Mouse (Mus musculus) heart, adult 2 months (tissue): ENCODE data around the gene Dpep1. TPM values are rescaled to one million over a fixed set of nuclear protein-coding genes. Genes with fewer than 3 reads are reported as not detected.
"Not testable (repeated sequence)": the region's sequence is repeated elsewhere in the genome, so short reads cannot be mapped to it uniquely, and the experiment has no call there.

Experiments used
- DNase-seq, 2 experiments: peaks; one replicate each; pipeline ENCODE4 v3.0.0; 2021
- H3K27ac ChIP-seq: fragments of 200-600 bp; 2 replicates; pipeline ENCODE4 v1.8.1; 2022
- H3K27me3 ChIP-seq: fragments of 200-500 bp; 2 replicates; pipeline ENCODE4 v1.6.1; 2012; ENCODE audit warnings: mild to moderate bottlenecking, low read length, inconsistent platforms, mixed read lengths; ENCODE audit not compliant: control insufficient read depth, insufficient read depth
- H3K36me3 ChIP-seq: fragments of 200-500 bp; 2 replicates; pipeline ENCODE4 v1.6.1; 2012; ENCODE audit warnings: low read length, inconsistent platforms; ENCODE audit not compliant: control insufficient read depth, insufficient read depth
- H3K4me1 ChIP-seq: fragments of 200-500 bp; 2 replicates; pipeline ENCODE4 v1.6.1; 2011; ENCODE audit warnings: low read length; ENCODE audit not compliant: control insufficient read depth, insufficient read depth
- H3K4me3 ChIP-seq: fragments of 200-600 bp; 2 replicates; pipeline ENCODE4 v1.8.1; 2022
- H3K79me2 ChIP-seq: fragments of 200-500 bp; replicated peaks from 2 replicates; pipeline ENCODE4 v1.6.1; 2012; ENCODE audit warnings: mild to moderate bottlenecking, inconsistent platforms, low read length, moderate library complexity, mixed read lengths; ENCODE audit not compliant: control insufficient read depth, insufficient read depth
- H3K9ac ChIP-seq: fragments of 200-500 bp; 2 replicates; pipeline ENCODE4 v1.6.1; 2012; ENCODE audit warnings: low read depth, mild to moderate bottlenecking, control low read depth, inconsistent platforms, low read length, mixed read lengths
- CTCF ChIP-seq: fragments of 200-600 bp; IDR thresholded peaks from 2 replicates; pipeline ENCODE4 v1.8.1; 2022; ENCODE audit warnings: antibody characterized with exemption, mild to moderate bottlenecking, moderate library complexity
- EP300 ChIP-seq: fragments of 200-500 bp; IDR thresholded peaks from 2 replicates; pipeline ENCODE4 v1.6.1; 2011; ENCODE audit warnings: low read depth, low read length, control low read depth; ENCODE audit not compliant: insufficient read depth
- POLR2A ChIP-seq: fragments of 200-500 bp; IDR thresholded peaks from 2 replicates; pipeline ENCODE4 v1.6.1; 2011; ENCODE audit warnings: mild to moderate bottlenecking, low read depth, low read length, control low read depth; ENCODE audit not compliant: insufficient read depth
- WGBS: fragments of 180-500 bp; shearing (Covaris S2); methylation state at CpG from one replicate; pipeline ENCODE4 v1.1.7; 2018; 5-methylcytosine and 5-hydroxymethylcytosine counted together
- intact Hi-C: fragments of 180-260 bp; cut with DNase I; formaldehyde crosslinking; loops from one replicate; pipeline ENCODE4 v1.15.1; 2025
- polyA plus RNA-seq: library from polyadenylated mRNA; depleted of rRNA; stranded (reverse); fragments of >200 nt; gene quantifications from 2 replicates; pipeline ENCODE4 v1.2.3, GENCODE M21; 2012
- total RNA-seq, 2 experiments: library from RNA; stranded (reverse); gene quantifications; 2 replicates each; pipeline ENCODE4 v1.2.3; 2021

Dpep1 gene
- total and polyA plus RNA-seq, 3 experiments, result 35.4 to 80.1 (median 55.0) TPM

DNA sequence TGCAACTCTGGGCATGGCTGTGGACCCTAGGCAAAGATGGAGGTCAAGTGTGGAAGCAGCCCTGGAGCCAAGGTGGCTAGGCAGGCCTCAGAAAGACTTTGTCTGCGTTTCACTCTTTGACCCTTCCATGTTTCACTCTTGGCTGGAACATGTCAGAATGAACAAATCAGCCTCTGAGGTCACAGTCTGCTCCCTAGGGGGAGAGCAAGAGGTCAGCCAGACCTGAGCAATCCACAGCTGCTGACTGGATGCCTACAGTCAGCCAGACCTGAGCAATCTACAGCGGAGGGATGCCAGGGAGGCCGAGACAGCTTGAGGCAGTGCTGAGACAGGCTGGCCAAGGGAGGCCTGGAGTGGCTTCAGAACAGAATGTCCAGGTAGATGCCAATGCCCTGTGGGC, 4.7 kb upstream of the Dpep1 start:
- Histone ChIP-seq H3K9ac (no peak overlapping the region), H3K27me3 (no peaks in the 10 kb centered on the region), H3K4me3 (no peak overlapping the region), H3K4me1 (no peaks in the 10 kb centered on the region; the same call in 1 of the 2 replicates), H3K27ac (no peak overlapping the region), H3K36me3 (no peaks in the 10 kb centered on the region), H3K79me2 (no peaks in the 10 kb centered on the region)
- 61% methylated on average over 3 of the region's 3 CpGs for WGBS
- peak; percentile 70 to 75 for DNase-seq
- TF ChIP-seq EP300 (0 out of 2 replicates have a peak, but pooled peaks have one; percentile 58), POLR2A (no peak)
- intact Hi-C loops, result no loop called here

DNA sequence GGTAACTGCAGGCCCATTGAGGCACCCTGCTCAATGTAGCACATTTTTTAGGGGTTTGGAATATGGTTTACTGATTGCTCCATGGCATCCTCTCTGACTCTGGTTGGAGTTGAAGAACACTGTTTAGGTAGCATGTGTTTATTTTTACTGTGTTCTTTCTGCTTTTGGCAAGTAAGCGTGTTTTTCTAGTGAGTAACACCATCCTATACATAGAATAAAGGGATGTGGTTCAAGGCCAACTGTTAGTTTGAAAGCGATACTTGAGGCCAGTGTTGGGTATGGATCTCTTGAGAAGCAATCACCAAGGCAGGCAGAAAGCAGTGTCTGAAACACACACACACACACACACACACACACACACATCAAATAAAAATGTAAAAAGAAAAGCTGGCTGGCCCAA, 2.0 kb downstream of the Dpep1 start:
- Histone ChIP-seq H3K4me3 (no peak overlapping the region; the same call in 1 of the 2 replicates), H3K9ac (no peak overlapping the region), H3K4me1 (peaks cover 4% of the 10 kb centered on the region), H3K36me3 (no peaks in the 10 kb centered on the region), H3K27ac (no peak overlapping the region), H3K79me2 (no peaks in the 10 kb centered on the region), H3K27me3 (no peaks in the 10 kb centered on the region)
- 76% methylated on average over 2 of the region's 2 CpGs for WGBS
- TF ChIP-seq POLR2A (no peak), EP300 (no peak), CTCF (no peak)
- intact Hi-C loops, result loop anchor here (5.0 kb wide), 1 partner anchor 41 kb away; no protein-coding TSS in a partner anchor
- DNase-seq, result no peak

DNA sequence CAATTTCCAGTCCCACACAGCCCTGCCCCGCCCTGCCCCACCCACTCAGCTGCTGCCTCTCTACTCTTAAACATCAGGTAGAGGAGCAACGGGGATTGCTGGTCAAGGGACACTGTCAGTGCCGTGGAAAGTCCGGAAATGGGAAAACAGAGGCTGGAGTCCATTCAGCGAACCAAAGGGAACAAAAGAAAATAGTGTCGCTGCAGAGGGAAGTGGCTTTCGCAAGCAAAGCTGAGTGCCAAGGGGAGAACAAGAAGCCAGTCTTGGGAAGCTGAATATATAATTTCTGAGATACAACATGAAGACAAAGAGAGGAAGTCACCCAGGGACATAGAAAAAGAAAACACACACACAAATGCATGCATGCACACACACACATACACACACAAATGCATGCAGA, 2.8 kb downstream of the Dpep1 start:
- no peak overlapping the region for H3K4me3 ChIP-seq
- no peak overlapping the region for H3K9ac ChIP-seq
- H3K27ac ChIP-seq, result no peak overlapping the region
- H3K36me3 ChIP-seq, result no peaks in the 10 kb centered on the region
- TF ChIP-seq EP300 (no peak), POLR2A (no peak), CTCF (no peak)
- intact Hi-C loops, result loop anchor here (5.0 kb wide), 1 partner anchor 42 kb away; no protein-coding TSS in a partner anchor
- DNase-seq, result peak in 1 of 2 experiments; percentile 22
- no peaks in the 10 kb centered on the region for H3K27me3 ChIP-seq
- peaks cover 4% of the 10 kb centered on the region for H3K4me1 ChIP-seq
- WGBS, result 51% methylated on average over 7 of the region's 7 CpGs
- H3K79me2 ChIP-seq, result no peaks in the 10 kb centered on the region

DNA sequence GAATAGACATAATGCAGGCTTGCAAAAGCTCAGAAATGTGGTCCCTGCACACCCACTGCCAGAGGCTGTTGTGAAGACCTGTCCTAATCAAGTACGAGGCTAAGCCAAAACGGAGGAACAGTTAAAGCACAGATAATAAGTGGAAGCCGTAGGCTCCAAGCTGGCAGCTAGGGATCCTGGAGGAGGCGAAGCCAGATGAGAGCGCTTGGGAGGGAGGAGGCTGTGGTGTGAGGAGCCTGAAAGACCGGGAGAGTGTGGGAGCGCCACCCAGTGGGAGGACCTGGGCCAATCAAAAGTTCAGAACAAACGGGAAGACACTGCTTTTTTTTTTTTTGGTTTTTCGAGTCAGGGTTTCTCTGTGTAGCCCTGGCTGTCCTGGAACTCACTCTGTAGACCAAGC, 4.6 kb downstream of the Dpep1 start:
- H3K27me3 ChIP-seq, result no peaks in the 10 kb centered on the region
- H3K36me3 ChIP-seq, result no peaks in the 10 kb centered on the region
- H3K4me3 ChIP-seq, result no peak overlapping the region
- intact Hi-C loops, result no loop called here
- H3K79me2 ChIP-seq, result no peaks in the 10 kb centered on the region
- peak; percentile 75 to 79 for DNase-seq
- TF ChIP-seq EP300, result 0 out of 2 replicates have a peak, but pooled peaks have one; percentile 42
- TF ChIP-seq CTCF, result peak; percentile 70
- peak; percentile 29; the same call in 1 of the 2 replicates for TF ChIP-seq POLR2A
- H3K4me1 ChIP-seq, result peaks cover 4% of the 10 kb centered on the region
- 2% methylated on average over 9 of the region's 9 CpGs for WGBS
- H3K27ac ChIP-seq, result no peak overlapping the region
- no peak overlapping the region for H3K9ac ChIP-seq

DNA sequence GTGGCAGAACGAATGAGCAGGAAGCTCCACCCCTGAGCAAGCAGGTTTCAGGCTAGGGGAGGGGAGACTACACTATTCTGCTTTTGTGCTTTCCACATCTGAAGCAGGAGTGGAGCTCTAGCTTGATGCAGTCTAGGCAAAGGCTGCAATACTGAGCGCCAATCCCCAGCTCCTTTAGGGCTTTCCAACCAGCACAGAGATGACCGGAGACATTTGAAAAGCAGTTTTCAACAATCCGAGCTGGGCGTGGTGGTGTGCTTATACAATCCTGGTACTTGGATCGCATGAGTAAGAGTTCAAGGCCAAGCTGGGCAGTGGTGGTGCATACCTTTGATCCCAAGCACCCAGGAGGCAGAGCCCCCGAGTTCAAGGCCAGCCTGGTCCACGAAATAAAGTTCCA, 5.9 kb downstream of the Dpep1 start:
- Histone ChIP-seq H3K36me3 (no peaks in the 10 kb centered on the region), H3K4me1 (peaks cover 4% of the 10 kb centered on the region), H3K79me2 (no peaks in the 10 kb centered on the region), H3K27ac (no peak overlapping the region), H3K27me3 (no peaks in the 10 kb centered on the region), H3K9ac (no peak overlapping the region), H3K4me3 (no peak overlapping the region)
- intact Hi-C loops, result no loop called here
- WGBS, result 55% methylated on average over 8 of the region's 8 CpGs
- DNase-seq, result no peak
- TF ChIP-seq CTCF (no peak), POLR2A (no peak), EP300 (no peak)

DNA sequence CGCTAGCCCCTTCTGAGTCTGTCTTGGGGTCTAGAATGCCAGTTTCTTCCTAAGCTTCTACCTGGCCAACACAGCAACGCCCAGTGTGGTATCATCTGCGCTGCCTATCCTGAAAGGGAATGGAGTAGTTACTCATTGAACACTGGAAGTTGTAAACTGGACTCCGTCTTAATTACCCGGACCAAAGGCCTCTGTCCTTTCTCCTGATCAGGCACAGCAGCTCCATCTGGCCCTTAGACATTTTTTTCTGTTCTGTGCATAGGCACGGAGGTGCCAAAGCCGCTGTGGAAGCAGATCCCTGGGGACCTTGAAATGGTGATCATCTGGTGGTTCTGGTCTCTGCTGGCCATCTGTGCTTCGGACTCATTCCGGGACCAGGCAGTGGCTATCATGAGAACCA, 7.7 kb downstream of the Dpep1 start:
- intact Hi-C loops, result no loop called here

DNA sequence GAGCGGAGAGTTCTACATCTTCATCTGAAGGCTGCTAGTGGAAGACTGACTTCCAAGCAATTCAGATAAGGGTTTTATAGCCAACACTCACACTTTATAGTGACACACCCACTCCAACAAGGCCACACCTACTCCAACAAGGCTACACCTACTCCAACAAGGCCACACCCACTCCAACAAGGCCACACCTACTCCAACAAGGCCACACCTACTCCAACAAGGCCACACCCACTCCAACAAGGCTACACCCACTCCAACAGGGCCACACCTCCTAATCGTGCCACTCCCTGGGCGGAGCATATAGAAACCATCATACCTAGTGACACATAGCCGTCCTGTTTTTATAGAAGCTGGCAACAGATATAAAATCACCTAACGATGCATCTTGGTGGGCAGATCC, 11.0 kb downstream of the Dpep1 start:
- H3K36me3 ChIP-seq, H3K4me3 ChIP-seq, H3K9ac ChIP-seq, DNase-seq, intact Hi-C loops, H3K27ac ChIP-seq, H3K4me1 ChIP-seq, H3K79me2 ChIP-seq, H3K27me3 ChIP-seq: not testable (repeated sequence)
- WGBS, result 75% methylated on average over 5 of the region's 5 CpGs

More for the DNA sequence above, 7.7 kb downstream of the Dpep1 start:
- Histone ChIP-seq H3K4me1 (peaks cover 4% of the 10 kb centered on the region), H3K36me3 (no peaks in the 10 kb centered on the region), H3K27ac (no peak overlapping the region), H3K79me2 (no peaks in the 10 kb centered on the region), H3K4me3 (no peak overlapping the region), H3K27me3 (no peaks in the 10 kb centered on the region), H3K9ac (no peak overlapping the region)
- WGBS, result 89% methylated on average over 9 of the region's 9 CpGs
- no peak for DNase-seq
- TF ChIP-seq CTCF, result no peak
- TF ChIP-seq POLR2A, result no peak
- TF ChIP-seq EP300, result no peak
